Mouse (Mus musculus): ENCODE measurements around the gene Stk24. TPM values are rescaled to one million over a fixed set of nuclear protein-coding genes. Genes with fewer than 3 reads are reported as not detected.

Gene Stk24
- total RNA-seq (2014; rRNA removed) (27.5 and 34.0 TPM in 2 replicates), polyA plus RNA-seq (2015; fragmentation: Nextera tagmentation; extraction: Ambion mirVana) (13.2 and 15.3 TPM in 2 replicates)

DNA sequence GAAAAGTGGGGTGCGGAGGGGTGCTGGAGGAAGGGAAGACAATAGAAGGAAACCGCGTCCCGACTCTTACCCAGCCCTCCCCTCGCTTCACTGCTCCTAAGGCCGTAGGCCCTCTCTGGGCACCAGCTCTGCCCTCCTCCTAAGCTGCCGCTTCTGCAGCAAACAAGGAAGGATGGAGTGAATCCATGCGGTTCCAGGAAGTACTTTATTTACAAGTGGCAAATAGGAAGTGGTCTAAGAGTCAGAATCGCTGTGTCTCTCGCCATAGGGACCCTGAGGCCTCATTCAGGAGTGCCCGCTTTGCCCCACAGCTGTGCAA, at the start of gene Stk24:
TSS of gene Stk24 (minus strand) at position 185 of the 319 bp plus-strand sequence.
- 6% methylated on average over 11 of the region's 11 CpGs for WGBS
- no peak for TF ChIP-seq CTCF (IDR thresholded peaks at IDR 0.05; ENCODE audit: low read depth)
- H3K27ac ChIP-seq (ENCODE audit: low read depth, low read length) = peak within 1 kb of the TSS; percentile 89
- DNase-seq (no peak), ATAC-seq (peak; percentile 42)
- no peaks in the 10 kb centered on the region for H3K36me3 ChIP-seq (ENCODE audit: insufficient read depth)
- H3K4me1 ChIP-seq (ENCODE audit: insufficient read depth) = 0 out of 2 replicates have a peak, but pooled peaks cover 12% of the 10 kb centered on the region
- H3K9ac ChIP-seq = peak within 1 kb of the TSS; percentile 90
- peak within 1 kb of the TSS; percentile 96 for H3K4me2 ChIP-seq (ENCODE audit: low read depth)
- no peaks in the 10 kb centered on the region for H3K9me3 ChIP-seq (ENCODE audit: low read length)
- H3K27me3 ChIP-seq (ENCODE audit: insufficient read depth, low read length) = no peaks in the 10 kb centered on the region
- peak within 1 kb of the TSS; percentile 86 for H3K4me3 ChIP-seq (ENCODE audit: low read depth, low read length)

GRCm38 (mm10) chr14:121428148-121428547, 48.3 kb upstream of the Stk24 start:
- 92% methylated on average over 4 of the region's 4 CpGs for WGBS
- ATAC-seq = no peak

GRCm38 (mm10) chr14:121426743-121427142, 46.9 kb upstream of the Stk24 start:
- ATAC-seq (no peak), DNase-seq (no peak)
- Histone ChIP-seq H3K4me3 (ENCODE audit: low read depth, low read length) (no peak overlapping the region), H3K36me3 (ENCODE audit: insufficient read depth) (no peaks in the 10 kb centered on the region), H3K9ac (no peak overlapping the region), H3K9me3 (ENCODE audit: low read length) (no peaks in the 10 kb centered on the region), H3K4me2 (ENCODE audit: low read depth) (no peak overlapping the region), H3K27me3 (ENCODE audit: insufficient read depth, low read length) (no peaks in the 10 kb centered on the region), H3K27ac (ENCODE audit: low read depth, low read length) (no peak overlapping the region), H3K4me1 (ENCODE audit: insufficient read depth) (no peaks in the 10 kb centered on the region)
- peak; percentile 31; the same call in 1 of the 2 replicates for TF ChIP-seq CTCF (IDR thresholded peaks at IDR 0.05; ENCODE audit: low read depth)

More at GRCm38 (mm10) chr14:121428148-121428547, 48.3 kb upstream of the Stk24 start:
- Histone ChIP-seq H3K27me3 (ENCODE audit: insufficient read depth, low read length) (no peaks in the 10 kb centered on the region), H3K4me3 (ENCODE audit: low read depth, low read length) (no peak overlapping the region), H3K4me2 (ENCODE audit: low read depth) (no peak overlapping the region), H3K9me3 (ENCODE audit: low read length) (no peaks in the 10 kb centered on the region), H3K9ac (no peak overlapping the region), H3K27ac (ENCODE audit: low read depth, low read length) (no peak overlapping the region), H3K36me3 (ENCODE audit: insufficient read depth) (no peaks in the 10 kb centered on the region), H3K4me1 (ENCODE audit: insufficient read depth) (no peaks in the 10 kb centered on the region)
- no peak for TF ChIP-seq CTCF (IDR thresholded peaks at IDR 0.05; ENCODE audit: low read depth)
- no peak for DNase-seq

- WGBS = 88% methylated on average over 7 of the region's 7 CpGs
- Histone ChIP-seq H3K27ac (ENCODE audit: low read depth, low read length) (no peak overlapping the region), H3K36me3 (ENCODE audit: insufficient read depth) (no peaks in the 10 kb centered on the region), H3K4me1 (ENCODE audit: insufficient read depth) (no peaks in the 10 kb centered on the region), H3K9ac (no peak overlapping the region), H3K4me3 (ENCODE audit: low read depth, low read length) (no peak overlapping the region), H3K27me3 (ENCODE audit: insufficient read depth, low read length) (no peaks in the 10 kb centered on the region), H3K9me3 (ENCODE audit: low read length) (no peaks in the 10 kb centered on the region), H3K4me2 (ENCODE audit: low read depth) (no peak overlapping the region)
- no peak for DNase-seq
- ATAC-seq = no peak
- no peak for TF ChIP-seq CTCF (IDR thresholded peaks at IDR 0.05; ENCODE audit: low read depth)
Measured at GRCm38 (mm10) chr14:121425004-121425793, 45.4 kb upstream of the Stk24 start.

- WGBS = 46% methylated on average over 7 of the region's 7 CpGs
- H3K4me1 ChIP-seq (ENCODE audit: insufficient read depth) = no peaks in the 10 kb centered on the region
- TF ChIP-seq CTCF (IDR thresholded peaks at IDR 0.05; ENCODE audit: low read depth) = no peak
Measured at GRCm38 (mm10) chr14:121423341-121423751, 43.5 kb upstream of the Stk24 start.

DNA sequence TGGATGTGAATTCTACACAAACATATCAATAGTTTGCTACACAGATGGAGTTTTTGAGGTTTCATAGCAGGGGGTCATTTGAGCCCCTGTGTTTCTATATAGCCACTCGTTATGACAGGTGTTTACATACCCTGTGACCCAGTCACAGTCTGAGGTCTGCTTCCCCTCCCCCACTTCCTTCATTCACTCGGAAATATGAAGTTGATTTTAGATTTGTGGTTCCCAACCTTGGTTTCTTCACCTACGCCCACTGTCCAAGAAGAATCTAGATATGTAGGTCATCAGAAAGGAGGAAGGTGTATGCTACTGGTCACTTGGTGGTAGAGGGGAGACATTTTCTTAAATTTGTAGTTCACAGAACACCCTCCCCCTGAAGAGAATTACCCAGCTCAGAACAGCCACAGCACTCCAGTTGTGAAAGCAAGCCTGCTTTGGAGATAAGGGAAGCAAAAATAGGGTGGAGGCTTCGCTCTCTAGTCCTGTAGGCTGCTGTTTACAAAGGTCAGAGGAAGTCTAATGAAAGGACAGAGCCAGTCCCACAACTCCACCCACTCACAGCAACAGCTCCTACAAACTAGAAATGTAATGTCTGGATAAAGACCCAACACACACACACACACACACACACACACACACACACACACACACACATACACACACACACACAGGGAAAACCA, 43.0 kb upstream of the Stk24 start:
- no peaks in the 10 kb centered on the region for H3K9me3 ChIP-seq (ENCODE audit: low read length)
- H3K27me3 ChIP-seq (ENCODE audit: insufficient read depth, low read length) = no peaks in the 10 kb centered on the region
- ATAC-seq = no peak
- no peak for TF ChIP-seq CTCF (IDR thresholded peaks at IDR 0.05; ENCODE audit: low read depth)
- H3K4me1 ChIP-seq (ENCODE audit: insufficient read depth) = no peaks in the 10 kb centered on the region
- WGBS = 82% methylated on average over 4 of the region's 4 CpGs
- H3K4me2 ChIP-seq (ENCODE audit: low read depth) = no peak overlapping the region
- no peak overlapping the region for H3K27ac ChIP-seq (ENCODE audit: low read depth, low read length)
- H3K4me3 ChIP-seq (ENCODE audit: low read depth, low read length) = no peak overlapping the region
- no peaks in the 10 kb centered on the region for H3K36me3 ChIP-seq (ENCODE audit: insufficient read depth)
- H3K9ac ChIP-seq = no peak overlapping the region
- DNase-seq = no peak

More at GRCm38 (mm10) chr14:121423341-121423751, 43.5 kb upstream of the Stk24 start:
- no peaks in the 10 kb centered on the region for H3K36me3 ChIP-seq (ENCODE audit: insufficient read depth)
- no peaks in the 10 kb centered on the region for H3K9me3 ChIP-seq (ENCODE audit: low read length)
- H3K27me3 ChIP-seq (ENCODE audit: insufficient read depth, low read length) = no peaks in the 10 kb centered on the region
- no peak overlapping the region for H3K4me2 ChIP-seq (ENCODE audit: low read depth)
- DNase-seq (no peak), ATAC-seq (no peak)
- no peak overlapping the region for H3K4me3 ChIP-seq (ENCODE audit: low read depth, low read length)
- H3K9ac ChIP-seq = no peak overlapping the region
- H3K27ac ChIP-seq (ENCODE audit: low read depth, low read length) = no peak overlapping the region

GRCm38 (mm10) chr14:121422000-121422399, 42.2 kb upstream of the Stk24 start:
- no peak overlapping the region for H3K9ac ChIP-seq
- DNase-seq (no peak), ATAC-seq (no peak)
- H3K9me3 ChIP-seq (ENCODE audit: low read length) = no peaks in the 10 kb centered on the region
- no peaks in the 10 kb centered on the region for H3K27me3 ChIP-seq (ENCODE audit: insufficient read depth, low read length)
- no peaks in the 10 kb centered on the region for H3K36me3 ChIP-seq (ENCODE audit: insufficient read depth)
- 92% methylated on average over 4 of the region's 4 CpGs for WGBS
- no peak overlapping the region for H3K4me2 ChIP-seq (ENCODE audit: low read depth)
- no peaks in the 10 kb centered on the region for H3K4me1 ChIP-seq (ENCODE audit: insufficient read depth)
- H3K4me3 ChIP-seq (ENCODE audit: low read depth, low read length) = no peak overlapping the region
- H3K27ac ChIP-seq (ENCODE audit: low read depth, low read length) = no peak overlapping the region
- TF ChIP-seq CTCF (IDR thresholded peaks at IDR 0.05; ENCODE audit: low read depth) = no peak
